Mouse (Mus musculus) hindbrain, postnatal 0 days (tissue): Measurements from ENCODE around the gene Chit1. TPM values are rescaled to one million over a fixed set of nuclear protein-coding genes. Genes with fewer than 3 reads are reported as not detected.

Experiments used
- ATAC-seq: fragments of 200-750 bp; cut with Nextera tagmentation; 2 replicates; pipeline ENCODE4 v1.8.0; 2017; ENCODE audit warnings: mild to moderate bottlenecking, moderate TSS enrichment, moderate library complexity
- DNase-seq: peaks from one replicate; pipeline ENCODE4 v3.0.0-alpha.2; 2015; ENCODE audit warnings: low spot score
- H3K27ac ChIP-seq: fragments of 300-500 bp; sonication (generic); 2 replicates; pipeline ENCODE4 v1.5.1; 2014; ENCODE audit warnings: mild to moderate bottlenecking
- H3K27me3 ChIP-seq: fragments of 300-500 bp; sonication (generic); 2 replicates; pipeline ENCODE4 v1.6.1; 2014; ENCODE audit warnings: low read length, mixed read lengths; ENCODE audit not compliant: insufficient read depth
- H3K36me3 ChIP-seq: fragments of 300-500 bp; sonication (generic); 2 replicates; pipeline ENCODE4 v1.6.1; 2014; ENCODE audit warnings: low read length, mixed read lengths; ENCODE audit not compliant: insufficient read depth
- H3K4me1 ChIP-seq: fragments of 300-500 bp; sonication (generic); 2 replicates; pipeline ENCODE4 v1.6.1; 2014; ENCODE audit warnings: antibody characterized with exemption, low read length, mixed read lengths; ENCODE audit not compliant: insufficient read depth
- H3K4me2 ChIP-seq: fragments of 300-500 bp; sonication (generic); 2 replicates; pipeline ENCODE4 v1.6.1; 2014; ENCODE audit warnings: low read depth, mild to moderate bottlenecking, low read length, moderate library complexity, mixed read lengths
- H3K4me3 ChIP-seq: fragments of 300-500 bp; sonication (generic); 2 replicates; pipeline ENCODE4 v1.5.1; 2014; ENCODE audit warnings: low read length
- H3K9ac ChIP-seq: fragments of 300-500 bp; sonication (generic); replicated peaks from 2 replicates; pipeline ENCODE4 v1.6.1; 2014; ENCODE audit warnings: mild to moderate bottlenecking, low read length, moderate library complexity, mixed read lengths
- H3K9me3 ChIP-seq: fragments of 300-500 bp; sonication (generic); 2 replicates; pipeline ENCODE4 v1.6.1; 2016; ENCODE audit warnings: low read length, mixed read lengths
- CTCF ChIP-seq: IDR thresholded peaks from 2 replicates; pipeline ENCODE4 v1.5.1; 2016; ENCODE audit warnings: antibody characterized with exemption, control low read depth, low read depth
- WGBS: fragments of 180-500 bp; shearing (Covaris S2); extraction: QIAGEN DNeasy Blood & Tissue Kit; methylation state at CpG from one replicate; pipeline ENCODE4 v1.1.7; 2014; 5-methylcytosine and 5-hydroxymethylcytosine counted together
- polyA plus RNA-seq: library from polyadenylated mRNA; unstranded; fragments of >200 nt; fragmentation: Nextera tagmentation; extraction: Ambion mirVana; gene quantifications from 2 replicates; pipeline ENCODE4 v1.2.1, GENCODE M21; 2015
- total RNA-seq: library from RNA; depleted of rRNA; stranded (reverse); fragments of >200 nt; gene quantifications from 2 replicates; pipeline ENCODE4 v1.2.3, GENCODE M21; 2014

Gene Chit1
- total and polyA plus RNA-seq, 2 experiments from 2014 or later: 0.46 TPM; not detected in 1

GRCm38 (mm10) chr1:134122195-134122594 is 11.2 kb downstream of the Chit1 start:
- peak; percentile 70 for TF ChIP-seq CTCF
- Histone ChIP-seq H3K9me3 (no peaks in the 10 kb centered on the region), H3K4me2 (no peak overlapping the region), H3K27ac (no peak overlapping the region), H3K4me1 (no peaks in the 10 kb centered on the region), H3K36me3 (no peaks in the 10 kb centered on the region), H3K4me3 (no peak overlapping the region), H3K9ac (no peak overlapping the region), H3K27me3 (no peaks in the 10 kb centered on the region)
- 54% methylated on average over 9 of the region's 9 CpGs for WGBS
- DNase-seq (peak; percentile 57), ATAC-seq (no peak)

DNA sequence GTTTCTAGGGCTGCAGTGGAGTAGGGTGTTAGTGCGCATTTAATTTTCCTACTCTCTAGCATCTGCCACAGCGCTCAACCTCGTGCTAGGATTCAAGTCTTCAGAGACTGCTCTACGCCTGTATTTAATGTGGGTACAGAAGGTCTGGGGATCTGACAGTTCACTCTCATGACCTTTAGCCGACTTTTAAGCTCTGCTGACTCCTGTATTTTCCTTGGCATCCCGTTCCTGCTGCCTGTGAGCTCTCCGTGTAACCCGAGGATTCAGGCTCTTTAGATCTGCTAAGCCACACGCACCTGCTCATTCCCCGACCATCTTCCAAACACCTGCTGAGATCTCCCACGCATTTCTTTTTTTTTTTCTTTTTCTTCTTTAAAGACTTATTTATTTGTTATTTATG is 22.3 kb downstream of the Chit1 start:
- no peak overlapping the region for H3K4me2 ChIP-seq
- H3K36me3 ChIP-seq: no peaks in the 10 kb centered on the region
- no peak for TF ChIP-seq CTCF
- no peak overlapping the region for H3K27ac ChIP-seq
- H3K4me3 ChIP-seq: no peak overlapping the region
- no peaks in the 10 kb centered on the region for H3K27me3 ChIP-seq
- ATAC-seq (no peak), DNase-seq (no peak)
- no peaks in the 10 kb centered on the region for H3K9me3 ChIP-seq
- H3K4me1 ChIP-seq: no peaks in the 10 kb centered on the region
- 56% methylated on average over 11 of the region's 11 CpGs for WGBS
- no peak overlapping the region for H3K9ac ChIP-seq

GRCm38 (mm10) chr1:134136351-134136750 is 25.3 kb downstream of the Chit1 start:
- no peak overlapping the region for H3K4me3 ChIP-seq
- TF ChIP-seq CTCF: no peak
- H3K4me1 ChIP-seq: no peaks in the 10 kb centered on the region
- no peaks in the 10 kb centered on the region for H3K27me3 ChIP-seq
- no peaks in the 10 kb centered on the region for H3K36me3 ChIP-seq
- H3K27ac ChIP-seq: no peak overlapping the region
- no peak overlapping the region for H3K4me2 ChIP-seq
- 62% methylated on average over 3 of the region's 3 CpGs for WGBS
- no peaks in the 10 kb centered on the region for H3K9me3 ChIP-seq
- ATAC-seq (no peak), DNase-seq (no peak)
- no peak overlapping the region for H3K9ac ChIP-seq

DNA sequence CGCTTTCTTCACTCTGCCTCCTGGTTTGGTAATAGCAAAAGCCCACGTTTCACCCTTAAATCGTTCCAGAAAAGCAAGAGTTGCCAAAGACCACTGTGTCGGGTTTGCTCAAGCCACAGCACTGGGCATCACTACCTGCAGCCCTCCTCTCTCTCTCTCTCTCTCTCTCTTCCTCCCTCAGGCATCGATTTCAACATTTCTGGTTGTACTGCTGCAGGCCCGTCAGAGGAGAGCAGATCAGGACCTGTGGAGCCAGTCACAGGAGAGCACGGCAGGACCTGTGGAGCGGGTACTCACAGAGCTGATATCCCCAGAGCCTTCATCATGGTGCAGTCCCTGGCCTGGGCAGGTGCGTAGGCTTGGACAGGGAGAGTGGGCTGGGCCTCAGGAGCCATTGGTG is 27.4 kb downstream of the Chit1 start:
- Histone ChIP-seq H3K27ac (no peak overlapping the region), H3K4me3 (no peak overlapping the region), H3K27me3 (no peaks in the 10 kb centered on the region), H3K9ac (no peak overlapping the region), H3K36me3 (no peaks in the 10 kb centered on the region), H3K4me2 (no peak overlapping the region), H3K4me1 (no peaks in the 10 kb centered on the region; the same call in 1 of the 2 replicates), H3K9me3 (no peaks in the 10 kb centered on the region)
- DNase-seq (no peak), ATAC-seq (no peak)
- TF ChIP-seq CTCF: no peak
- WGBS: 91% methylated on average over 9 of the region's 9 CpGs

GRCm38 (mm10) chr1:134142363-134142794 is 31.3 kb downstream of the Chit1 start:
- Histone ChIP-seq H3K27ac (no peak overlapping the region), H3K4me3 (no peak overlapping the region), H3K4me2 (no peak overlapping the region), H3K9me3 (no peaks in the 10 kb centered on the region), H3K9ac (no peak overlapping the region), H3K36me3 (no peaks in the 10 kb centered on the region), H3K4me1 (no peaks in the 10 kb centered on the region; the same call in 1 of the 2 replicates), H3K27me3 (no peaks in the 10 kb centered on the region)
- WGBS: 32% methylated on average over 4 of the region's 4 CpGs
- DNase-seq (peak; percentile 32), ATAC-seq (no peak)
- TF ChIP-seq CTCF: no peak

GRCm38 (mm10) chr1:134146066-134146465 is 35.0 kb downstream of the Chit1 start:
- Histone ChIP-seq H3K36me3 (no peaks in the 10 kb centered on the region), H3K27me3 (no peaks in the 10 kb centered on the region), H3K4me3 (no peak overlapping the region), H3K27ac (no peak overlapping the region), H3K4me2 (no peak overlapping the region), H3K9ac (no peak overlapping the region), H3K4me1 (no peaks in the 10 kb centered on the region; the same call in 1 of the 2 replicates), H3K9me3 (no peaks in the 10 kb centered on the region)
- DNase-seq (no peak), ATAC-seq (no peak)
- 73% methylated on average over 8 of the region's 8 CpGs for WGBS
- no peak for TF ChIP-seq CTCF

GRCm38 (mm10) chr1:134150076-134150475 is 39.0 kb downstream of the Chit1 start:
- no peaks in the 10 kb centered on the region for H3K27me3 ChIP-seq
- H3K4me1 ChIP-seq: no peaks in the 10 kb centered on the region
- no peak overlapping the region for H3K9ac ChIP-seq
- DNase-seq (no peak), ATAC-seq (no peak)
- H3K4me2 ChIP-seq: no peak overlapping the region
- no peaks in the 10 kb centered on the region for H3K9me3 ChIP-seq
- H3K4me3 ChIP-seq: no peak overlapping the region
- no peaks in the 10 kb centered on the region for H3K36me3 ChIP-seq
- WGBS: 70% methylated on average over 8 of the region's 8 CpGs
- no peak for TF ChIP-seq CTCF
- H3K27ac ChIP-seq: no peak overlapping the region
